Mouse (Mus musculus) urinary bladder, postnatal 36 days (tissue): ENCODE data around the gene Mmel1.
A peak's percentile ranks its signal among the peaks of the same experiment; 100 is the strongest.

ENCODE experiments used
- DNase-seq, 2 experiments: peaks; one replicate each; pipeline ENCODE4 v3.0.0; 2022; ENCODE audit warnings: low spot score in 2 of 2, mixed read lengths in 1 of 2

Gene Mmel1

DNA sequence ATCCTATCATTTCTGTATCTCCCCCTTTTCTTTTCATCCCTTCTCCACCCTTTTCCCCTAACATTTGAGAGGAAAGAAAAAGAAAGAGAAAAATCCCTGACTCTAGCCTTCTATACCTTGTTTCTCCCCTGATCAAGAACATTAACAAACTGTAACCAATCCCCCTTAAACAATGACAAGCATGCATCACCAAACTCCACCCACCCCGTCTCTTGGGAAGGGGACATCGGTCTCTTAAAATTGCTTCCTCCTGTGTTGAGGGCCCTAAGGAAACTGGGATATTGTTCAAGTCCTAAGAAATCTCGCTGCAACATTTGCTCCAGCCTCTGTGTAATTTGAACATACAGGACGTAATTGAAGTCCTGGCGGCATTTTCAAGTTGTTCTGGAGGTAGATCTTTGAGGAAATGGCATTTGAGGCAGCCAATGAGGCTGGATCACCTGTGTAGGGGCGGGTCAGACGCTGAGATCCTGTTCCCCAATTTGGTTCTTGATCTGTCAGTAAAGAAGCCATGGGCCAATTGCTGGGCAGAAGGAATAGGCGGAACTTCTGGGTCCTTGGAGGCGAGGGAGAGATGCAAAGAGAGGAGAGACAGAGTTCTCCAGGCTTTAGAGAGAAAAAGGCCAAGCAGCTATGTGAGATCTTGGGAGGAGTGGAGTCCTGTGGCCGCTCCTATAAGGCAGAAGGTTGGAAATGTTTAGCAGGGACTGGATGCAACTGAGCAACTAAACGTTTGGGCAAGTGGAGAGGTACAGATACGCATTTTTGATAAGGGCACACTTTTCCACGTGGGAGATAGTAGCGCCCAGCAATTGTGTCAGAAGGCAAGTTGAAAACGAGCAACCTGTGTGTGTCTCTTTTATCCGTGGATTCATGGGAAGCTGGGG lies 35.0 kb downstream of the Mmel1 start:
- peak; percentile 80 for DNase-seq

DNA sequence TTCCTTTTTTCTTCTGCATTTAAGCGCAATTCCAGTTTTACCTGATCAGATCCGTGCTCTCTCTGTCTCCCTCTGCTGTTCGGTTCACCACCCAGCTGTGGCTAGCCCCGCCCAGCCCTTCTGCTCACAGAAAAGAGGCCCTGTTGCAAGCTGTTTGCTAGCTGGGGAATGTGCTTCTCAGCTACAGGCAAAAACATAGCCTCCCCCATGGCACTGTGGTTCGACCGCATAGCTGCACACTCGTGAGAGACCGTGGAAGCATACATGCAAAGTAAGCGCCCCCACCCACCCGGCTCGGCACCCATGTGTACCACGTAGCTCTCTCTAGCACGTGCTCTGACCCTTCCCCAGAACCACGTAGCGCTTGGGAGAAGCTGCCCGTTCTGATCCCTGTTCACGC lies 38.4 kb downstream of the Mmel1 start:
- peak in 1 of 2 experiments; percentile 71 for DNase-seq

DNA sequence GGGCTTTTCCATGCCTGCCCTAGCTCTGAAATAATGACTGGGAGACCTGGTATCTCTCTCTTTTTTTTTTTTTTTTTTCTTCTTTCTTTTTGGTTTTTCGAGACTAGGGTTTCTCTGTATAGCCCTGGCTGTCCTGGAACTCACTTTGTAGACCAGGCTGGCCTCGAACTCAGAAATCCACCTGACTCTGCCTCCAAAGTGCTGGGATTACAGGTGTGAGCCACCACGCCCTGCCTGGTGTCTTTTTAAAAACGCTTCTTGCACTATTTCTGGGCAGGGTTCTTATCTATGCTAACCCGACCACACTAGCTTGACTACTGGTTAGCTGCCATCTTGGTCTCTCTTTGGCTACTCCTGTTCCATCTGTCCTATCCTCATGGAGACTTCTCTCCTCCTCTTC lies 39.1 kb downstream of the Mmel1 start:
- DNase-seq: no peak

DNA sequence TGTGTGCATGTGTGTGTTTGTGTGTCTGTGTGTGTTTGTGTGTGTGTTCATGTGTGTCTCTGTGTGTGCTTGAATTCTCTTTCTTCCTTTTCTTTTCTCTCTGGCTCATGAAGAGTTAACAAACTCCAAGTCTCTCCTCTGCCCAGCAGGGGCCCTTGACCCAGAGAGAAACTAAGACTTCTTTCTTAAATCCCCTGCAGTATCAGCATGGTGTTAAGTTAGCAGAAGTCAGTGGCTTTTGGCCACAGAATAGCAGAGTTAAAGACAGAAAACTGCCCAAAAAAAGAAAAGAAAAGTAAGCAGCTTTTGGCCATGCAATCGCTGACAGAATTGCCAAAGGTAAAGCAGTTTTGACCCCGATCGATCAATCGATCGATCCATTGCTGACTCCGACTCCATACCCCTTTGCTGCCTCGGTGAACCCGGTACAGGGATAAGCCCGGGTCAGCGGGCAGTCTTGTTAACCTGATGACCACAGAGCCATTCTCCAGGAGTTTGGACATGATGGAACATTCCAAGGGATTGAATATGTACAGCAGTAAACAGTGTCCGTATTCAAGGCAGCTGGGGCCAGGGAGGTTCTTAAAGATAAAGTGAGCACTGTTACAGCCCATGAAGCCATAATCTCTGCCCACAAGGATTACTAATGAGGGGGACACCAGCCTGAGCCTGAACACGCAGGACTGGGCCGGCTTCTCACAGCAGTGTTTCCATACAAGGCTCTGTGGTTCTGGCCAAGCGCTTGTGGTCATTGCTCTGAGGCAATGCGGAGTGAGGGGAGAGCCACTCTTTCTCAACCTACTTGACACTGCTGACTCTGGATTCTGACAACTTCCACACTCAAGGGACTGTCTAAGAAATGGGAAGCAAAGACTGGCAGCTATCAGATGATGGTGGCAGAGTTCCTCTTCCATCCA lies 41.5 kb downstream of the Mmel1 start:
- DNase-seq: no peak

DNA sequence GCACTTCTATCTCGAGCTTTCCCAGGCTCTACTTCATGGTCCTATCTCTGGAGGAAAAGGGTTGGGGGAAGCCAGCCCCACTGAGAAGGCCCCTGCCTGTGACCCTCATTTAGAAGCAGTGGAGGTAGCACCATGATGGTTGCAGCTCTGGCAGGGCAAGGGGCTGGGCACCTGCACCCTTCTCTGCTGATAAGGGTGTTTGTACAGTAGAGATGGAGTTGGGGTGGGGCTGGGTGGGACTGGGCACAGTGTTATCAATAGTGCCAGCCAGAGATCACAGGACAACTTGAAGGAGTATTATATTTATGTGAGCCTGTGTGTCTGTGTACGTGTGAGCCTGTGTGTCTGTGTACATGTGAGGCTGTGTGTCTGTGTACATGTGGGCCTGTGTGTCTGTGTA lies 42.3 kb downstream of the Mmel1 start:
- no peak for DNase-seq

DNA sequence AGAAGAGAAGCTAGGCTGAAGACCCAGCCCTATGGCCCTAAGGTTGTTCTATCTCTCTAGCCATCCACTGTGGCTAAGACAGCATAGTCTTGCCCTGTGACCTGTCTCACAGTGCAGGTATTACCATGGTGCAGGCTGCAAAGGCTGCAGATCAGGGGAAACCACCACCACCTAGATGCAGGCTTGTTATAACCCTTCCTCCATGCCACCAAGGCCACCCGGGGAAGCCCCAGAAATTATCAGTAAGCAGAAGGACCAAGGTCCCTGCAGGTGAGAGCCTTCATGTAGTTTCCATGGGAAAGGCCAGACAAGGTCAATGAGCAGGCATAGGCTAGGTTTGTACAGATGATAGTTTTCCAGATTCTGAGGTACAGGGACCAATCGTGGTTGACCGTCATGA lies 44.5 kb downstream of the Mmel1 start:
- no peak for DNase-seq

DNA sequence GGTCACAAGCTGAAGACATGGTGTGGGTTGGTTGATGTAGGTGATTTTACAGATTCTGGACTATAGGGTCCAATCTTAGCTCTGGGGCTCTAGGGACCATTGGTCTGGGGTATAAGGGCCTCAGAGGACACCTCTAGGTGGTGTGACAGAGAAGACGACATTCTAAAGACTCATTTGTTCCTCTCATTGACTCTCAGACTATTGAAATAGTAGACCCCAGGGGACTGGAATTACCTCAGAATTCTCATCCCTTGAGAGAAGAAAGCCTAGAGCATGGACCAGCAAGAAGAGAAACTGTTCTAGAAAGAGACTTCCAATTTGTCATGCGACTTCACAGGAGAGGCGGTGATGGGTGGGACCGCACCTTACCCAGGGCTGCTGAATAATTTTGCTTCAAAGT lies 44.9 kb downstream of the Mmel1 start:
- no peak for DNase-seq

DNA sequence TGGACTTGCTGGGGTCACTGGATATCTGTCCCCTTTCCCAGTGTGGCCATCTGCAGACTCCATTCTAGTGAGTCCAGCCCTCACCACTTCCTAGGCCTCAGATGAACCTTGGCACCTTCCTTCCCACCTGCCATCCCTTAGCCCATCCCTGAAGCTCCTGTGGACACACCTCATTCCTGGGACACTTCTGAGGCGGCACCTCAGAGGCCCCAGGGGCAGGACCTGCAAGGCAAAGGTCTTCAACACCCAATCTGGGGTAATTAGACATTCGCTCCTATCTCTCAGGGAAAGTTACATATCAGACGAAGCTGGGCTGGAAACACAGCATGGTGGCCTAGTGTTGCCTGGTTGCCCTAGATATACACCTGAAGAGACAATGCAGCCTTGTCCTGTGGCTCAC lies 45.3 kb downstream of the Mmel1 start:
- DNase-seq: no peak

DNA sequence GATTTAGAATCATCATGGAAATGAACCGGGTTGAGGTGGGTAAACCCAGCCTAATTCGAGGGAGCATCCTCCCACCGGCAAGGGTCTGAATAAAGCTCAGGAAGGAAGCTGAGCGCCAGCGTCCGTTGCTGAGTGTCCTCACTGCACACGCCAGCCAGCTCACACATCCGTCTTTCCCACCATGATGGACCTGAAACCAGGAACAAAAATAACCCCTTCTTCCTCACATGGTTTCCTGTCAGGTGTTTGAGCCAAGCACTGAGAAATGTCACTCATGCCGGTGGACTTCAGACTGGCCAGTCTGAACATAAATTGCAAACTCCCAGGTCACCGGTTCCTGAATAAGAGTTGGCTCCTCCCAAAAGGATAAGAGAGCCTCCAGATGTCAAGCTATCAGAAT lies 45.9 kb downstream of the Mmel1 start:
- DNase-seq: no peak

DNA sequence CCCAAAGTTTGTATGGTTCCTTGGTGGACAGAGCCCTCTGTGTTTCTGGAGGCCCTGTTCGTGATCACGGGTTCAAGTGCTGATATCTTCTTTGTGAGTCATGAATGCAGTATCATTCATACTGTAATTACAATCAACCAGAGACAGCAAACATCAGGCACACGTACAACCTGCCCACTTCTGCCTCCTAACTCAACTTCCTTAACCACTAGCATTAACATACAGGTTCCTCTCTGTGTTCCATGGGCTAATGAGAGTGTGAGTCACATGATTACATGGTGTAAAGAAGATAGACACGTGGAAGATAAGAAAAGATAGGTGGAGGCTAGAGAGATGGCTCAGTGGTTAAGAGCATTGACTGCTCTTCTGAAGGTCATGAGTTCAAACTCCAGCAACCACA lies 47.3 kb downstream of the Mmel1 start:
- DNase-seq: no peak

DNA sequence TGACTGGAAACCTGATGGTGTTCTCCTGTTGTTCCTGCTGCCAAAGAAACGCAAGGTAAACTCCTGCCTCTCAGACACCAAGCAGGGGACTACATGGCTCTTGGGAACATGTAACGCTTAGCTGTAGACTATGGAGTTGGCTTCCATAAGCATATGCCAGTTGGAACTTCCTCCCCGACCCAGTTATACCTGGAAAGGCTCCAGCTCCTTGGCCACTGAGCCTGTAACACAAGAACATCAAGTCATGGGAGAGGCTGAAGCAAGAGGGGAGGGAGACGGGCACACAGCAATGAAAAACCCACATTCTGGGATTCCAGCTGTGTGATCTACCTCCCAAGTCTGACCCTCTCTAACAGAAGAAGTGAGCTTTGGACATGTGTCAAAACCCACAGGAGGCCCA lies 52.9 kb downstream of the Mmel1 start:
- DNase-seq: no peak

DNA sequence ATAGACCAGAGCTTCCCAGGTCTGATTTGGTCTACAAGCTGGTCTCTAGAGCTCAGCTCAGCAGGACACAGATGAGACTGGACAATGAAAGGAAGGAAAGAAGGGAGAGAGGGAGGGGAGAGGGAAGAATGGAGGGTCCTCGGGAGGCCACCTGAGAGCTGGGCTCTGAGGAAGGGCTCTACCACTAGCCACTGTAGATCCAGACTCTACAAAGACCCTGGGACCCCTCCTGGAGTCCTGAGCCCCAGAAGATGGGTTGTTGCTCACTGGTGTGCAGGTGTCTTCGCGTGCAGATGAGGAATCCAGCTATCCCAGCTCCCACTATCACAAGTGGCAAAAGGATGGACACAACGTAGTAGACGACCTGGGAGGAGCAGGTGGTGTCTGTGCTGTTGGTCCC lies 53.5 kb downstream of the Mmel1 start:
- no peak for DNase-seq

DNA sequence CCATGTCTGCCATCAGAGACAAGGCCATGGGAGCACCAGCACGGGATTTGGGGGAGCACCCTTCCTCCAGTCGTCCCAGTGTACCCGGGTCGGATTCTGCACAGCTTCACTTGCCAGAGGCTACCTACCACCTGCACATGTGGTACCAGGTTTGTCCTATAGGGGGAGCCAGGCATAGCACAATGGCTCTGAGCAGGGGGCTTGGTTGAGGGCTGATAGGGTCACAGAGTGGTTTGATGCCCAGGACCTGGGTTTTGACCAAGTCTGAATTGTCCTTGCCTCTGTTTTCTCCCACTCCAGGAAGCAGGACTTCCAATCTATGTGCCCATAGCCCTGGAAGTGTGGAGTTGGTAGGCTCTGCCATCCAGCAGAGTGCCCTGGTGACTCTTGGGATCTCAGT lies 56.0 kb downstream of the Mmel1 start:
- DNase-seq: no peak

DNA sequence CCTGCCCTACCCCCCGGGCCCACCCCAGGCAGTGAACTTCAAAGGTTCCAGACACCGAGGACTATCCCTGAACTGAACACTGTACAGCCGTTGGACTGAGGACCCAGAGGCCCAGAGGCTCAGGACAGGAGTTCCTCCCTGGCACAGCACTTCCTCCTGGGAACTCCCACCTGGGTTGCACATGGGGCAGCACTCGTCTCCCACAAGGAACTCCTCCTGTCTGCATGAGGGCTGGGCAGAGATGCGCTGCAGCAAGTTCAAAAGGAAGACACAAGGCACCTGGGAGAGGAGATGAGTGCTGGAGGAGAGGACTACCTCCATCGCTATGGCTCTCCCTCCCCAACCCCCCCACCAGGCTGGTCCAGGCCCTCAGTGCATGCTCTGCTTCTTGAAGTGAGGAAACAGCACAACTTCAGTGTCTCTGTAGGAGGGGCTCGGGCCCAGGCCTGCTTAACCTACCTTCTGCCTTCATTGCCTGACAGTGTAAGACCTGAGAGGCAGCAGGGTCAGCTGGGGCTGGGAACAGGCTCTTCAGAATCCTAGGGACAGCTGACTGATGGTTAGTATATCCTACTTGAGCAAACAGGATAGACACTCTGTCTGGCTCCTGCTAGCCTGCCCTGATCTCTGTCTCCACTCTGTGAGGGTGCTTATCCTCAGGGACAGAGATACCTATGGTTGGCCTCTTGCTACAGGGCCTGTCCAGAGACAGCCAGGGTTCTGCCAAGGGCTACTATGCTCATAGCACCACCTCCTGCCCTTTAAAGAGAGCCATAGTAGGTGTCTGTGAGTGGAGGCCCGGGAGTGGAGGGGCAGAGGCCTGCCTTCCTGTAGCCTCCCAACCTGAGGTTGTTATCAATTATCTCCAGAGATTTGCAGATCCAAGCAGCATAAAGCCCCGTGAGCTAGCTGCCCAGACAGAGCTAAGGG lies 57.8 kb downstream of the Mmel1 start:
- DNase-seq: no peak

DNA sequence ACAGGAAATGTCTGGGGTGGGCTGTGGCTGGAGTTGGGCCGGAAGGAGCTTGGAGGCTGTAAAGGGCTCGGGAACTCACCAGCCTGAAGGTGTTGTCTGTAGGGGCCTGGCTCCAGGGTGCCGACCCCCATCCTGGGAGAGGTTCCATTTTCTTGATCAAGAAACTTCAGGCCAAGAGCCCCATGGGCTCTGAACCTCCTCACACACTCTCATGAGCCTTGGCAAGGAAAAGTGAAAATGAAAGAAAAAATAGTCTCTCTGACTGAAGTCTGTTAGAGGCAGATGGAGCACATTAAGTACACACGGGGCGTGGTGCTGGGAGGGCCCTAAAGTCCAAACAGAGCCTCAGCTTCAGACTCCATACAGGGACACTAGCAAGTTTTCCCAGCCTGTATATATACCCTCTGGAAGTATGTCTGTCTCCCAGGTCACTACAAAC lies 58.5 kb downstream of the Mmel1 start:
- DNase-seq: peak in 1 of 2 experiments; percentile 50

DNA sequence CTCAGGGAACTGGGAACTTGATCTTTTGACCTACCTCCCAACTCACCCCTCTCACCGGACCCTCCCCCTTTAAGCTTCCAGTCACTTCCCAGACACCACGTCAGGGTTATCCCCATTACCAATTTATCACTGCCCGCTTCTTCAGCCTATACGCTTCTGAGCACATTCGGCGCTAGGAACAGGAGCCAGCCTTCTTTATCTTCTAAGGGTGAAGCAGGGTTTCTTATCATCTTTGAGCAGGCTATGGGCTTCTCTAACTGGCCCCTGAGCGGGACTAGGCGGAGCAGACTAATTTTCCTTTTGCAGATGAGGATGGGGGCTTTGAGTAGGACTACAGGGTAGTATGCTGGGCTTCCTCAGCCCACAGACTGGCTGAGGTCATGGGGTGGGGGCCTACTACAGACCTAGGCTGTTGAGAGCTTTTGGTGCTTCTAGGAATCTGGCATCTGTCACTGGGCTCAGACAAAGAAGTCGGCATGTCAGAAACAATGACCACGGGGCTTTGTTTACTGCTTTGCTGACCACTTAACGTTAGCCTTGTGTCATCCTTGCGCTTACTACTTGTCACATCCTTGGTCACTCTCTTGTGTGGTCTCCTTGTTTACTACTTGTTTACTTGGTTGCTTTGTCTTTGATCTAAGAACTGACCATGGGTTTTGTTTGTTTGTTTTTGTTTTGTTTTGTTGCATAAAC lies 59.2 kb downstream of the Mmel1 start, which contains the start of gene Tnfrsf14:
Tnfrsf14 (minus strand) TSS at position 169 of the 693 bp plus-strand sequence.
- no peak for DNase-seq

DNA sequence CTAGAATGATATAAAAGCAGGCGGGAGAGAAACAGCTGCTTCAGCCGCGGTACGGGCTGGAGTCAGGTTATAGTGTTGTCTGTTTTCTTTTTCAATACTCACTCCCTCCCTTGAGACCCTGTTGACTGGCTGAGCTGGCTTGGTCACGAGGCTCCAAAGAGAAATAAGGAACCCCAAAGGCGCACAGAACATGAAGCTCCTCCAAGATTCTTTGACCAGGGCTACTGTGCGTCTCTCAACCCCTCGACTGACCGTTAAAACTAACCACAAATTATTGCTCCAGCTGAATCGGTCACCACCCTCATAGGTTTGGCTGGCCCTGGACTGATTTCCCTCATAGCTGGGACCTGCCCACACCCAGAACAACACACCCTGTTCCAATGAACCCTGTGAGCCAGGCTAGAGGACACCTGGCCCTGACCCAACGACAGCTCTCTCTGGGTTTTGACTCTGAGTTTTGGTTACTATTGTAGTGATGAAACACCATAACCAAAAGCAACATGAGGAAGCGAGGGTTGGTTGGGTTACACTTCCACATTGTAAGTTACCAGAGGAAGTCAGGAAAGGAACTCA lies 59.8 kb downstream of the Mmel1 start:
- DNase-seq: peak in 1 of 2 experiments; percentile 53

DNA sequence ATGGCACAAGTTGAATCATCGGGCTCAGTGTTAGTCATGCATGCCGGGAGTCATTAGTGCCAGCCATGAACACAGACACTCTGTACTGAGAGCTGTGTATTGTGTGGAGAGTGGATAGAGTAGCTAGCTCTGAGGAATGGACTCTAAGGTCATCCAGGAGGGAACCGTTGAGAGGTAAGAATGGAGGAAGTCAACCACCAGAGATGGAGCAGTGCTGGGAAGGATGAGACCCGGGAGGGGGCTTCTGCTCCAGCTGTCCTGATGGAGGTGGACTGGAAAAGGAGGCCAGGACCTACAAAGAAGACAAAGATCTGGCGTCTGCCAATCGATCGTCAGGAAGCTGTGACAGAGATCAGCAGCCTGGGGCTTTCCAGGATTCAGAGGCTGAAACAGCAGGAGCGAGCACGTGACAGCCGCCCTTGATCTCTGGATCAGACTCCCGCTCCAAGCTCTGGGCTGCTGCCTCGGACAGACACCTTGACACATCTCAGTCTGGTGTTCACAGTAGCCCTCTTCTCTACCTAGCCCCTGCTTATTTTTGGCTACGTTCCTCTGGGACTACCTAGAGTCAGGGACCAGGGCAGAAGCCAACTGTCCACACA lies 64.0 kb downstream of the Mmel1 start:
- DNase-seq: no peak

DNA sequence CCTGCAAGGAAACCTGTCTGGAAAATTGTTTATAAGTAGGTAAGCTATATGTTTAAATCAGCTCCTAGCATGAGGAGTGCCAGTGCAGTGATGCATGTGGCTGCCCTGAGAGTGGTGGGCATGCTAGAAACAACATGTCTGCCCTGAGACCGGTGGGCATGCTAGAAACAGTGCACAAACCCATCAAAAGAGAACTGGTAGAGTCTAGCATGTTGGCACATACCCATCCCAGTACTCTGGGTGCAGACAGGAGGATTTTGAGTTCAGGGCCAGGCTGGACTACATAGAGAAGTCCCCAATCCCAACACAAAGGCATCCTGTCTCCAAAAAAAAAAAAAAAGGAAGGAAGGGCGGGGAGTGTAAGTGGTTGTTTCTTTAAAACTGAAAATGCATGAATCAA lies 65.4 kb downstream of the Mmel1 start:
- no peak for DNase-seq

DNA sequence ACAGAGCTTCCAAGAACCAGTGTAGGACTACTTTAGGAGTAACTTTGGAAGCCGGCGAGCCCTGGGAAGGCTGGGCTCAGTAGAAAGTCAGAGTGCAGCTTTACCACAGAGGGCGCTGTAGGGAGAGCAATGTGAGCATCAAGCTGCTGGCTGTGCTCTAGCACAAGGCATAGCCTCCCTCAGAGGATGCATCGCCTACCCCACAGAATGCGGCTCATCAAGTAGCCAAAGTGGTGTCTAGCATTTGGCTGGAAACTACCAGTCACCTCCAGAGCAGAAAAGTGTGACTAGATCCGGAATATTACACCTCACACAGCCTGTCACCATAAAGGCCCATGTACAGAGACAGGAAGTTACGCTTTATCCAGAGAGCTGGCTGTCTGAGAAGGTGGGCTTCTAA lies 66.4 kb downstream of the Mmel1 start:
- no peak for DNase-seq
